Mouse (Mus musculus): ENCODE results near the gene Ddx39b.

- no peak for TF ChIP-seq POLR2A (IDR thresholded peaks at IDR 0.05; ENCODE audit: insufficient read length, low read depth)
- no peak for TF ChIP-seq MYOG (IDR thresholded peaks at IDR 0.05; ENCODE audit: control insufficient read depth in 1 of 3, insufficient read depth in 1 of 3, insufficient read length in 2 of 3, low read depth in 2 of 3)
Measured at GRCm38 (mm10) chr17:35198946-35199345, 42.6 kb upstream of the Ddx39b start.
